Mouse (Mus musculus): ENCODE results near the gene Dcaf11.

The Dcaf11 gene

DNA sequence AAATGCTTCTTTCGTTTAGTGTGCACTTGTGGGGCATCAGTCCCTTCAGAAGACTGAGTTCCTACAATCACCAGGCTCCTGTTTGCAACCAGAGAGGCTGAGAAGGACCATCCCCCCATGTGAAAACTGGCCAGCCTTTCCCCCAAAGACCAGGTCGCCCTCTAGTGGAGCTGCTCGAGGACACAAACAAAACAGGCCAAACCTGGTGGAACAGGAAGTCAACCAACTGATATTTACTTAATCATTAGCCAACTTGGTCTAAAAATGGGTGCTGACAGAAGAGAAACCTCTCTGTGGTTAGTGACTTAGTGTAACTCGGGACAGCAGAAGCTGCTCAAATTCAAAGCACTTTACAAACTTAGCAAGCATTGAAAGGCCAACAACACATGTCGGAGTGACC, 2.8 kb upstream of the Dcaf11 start:
- peak; percentile 76 to 79 for DNase-seq (ENCODE audit: low spot score in 2 of 2)

GRCm38 (mm10) chr14:55557587-55557986, 2.2 kb upstream of the Dcaf11 start:
- no peak for DNase-seq (ENCODE audit: low spot score in 2 of 2)

DNA sequence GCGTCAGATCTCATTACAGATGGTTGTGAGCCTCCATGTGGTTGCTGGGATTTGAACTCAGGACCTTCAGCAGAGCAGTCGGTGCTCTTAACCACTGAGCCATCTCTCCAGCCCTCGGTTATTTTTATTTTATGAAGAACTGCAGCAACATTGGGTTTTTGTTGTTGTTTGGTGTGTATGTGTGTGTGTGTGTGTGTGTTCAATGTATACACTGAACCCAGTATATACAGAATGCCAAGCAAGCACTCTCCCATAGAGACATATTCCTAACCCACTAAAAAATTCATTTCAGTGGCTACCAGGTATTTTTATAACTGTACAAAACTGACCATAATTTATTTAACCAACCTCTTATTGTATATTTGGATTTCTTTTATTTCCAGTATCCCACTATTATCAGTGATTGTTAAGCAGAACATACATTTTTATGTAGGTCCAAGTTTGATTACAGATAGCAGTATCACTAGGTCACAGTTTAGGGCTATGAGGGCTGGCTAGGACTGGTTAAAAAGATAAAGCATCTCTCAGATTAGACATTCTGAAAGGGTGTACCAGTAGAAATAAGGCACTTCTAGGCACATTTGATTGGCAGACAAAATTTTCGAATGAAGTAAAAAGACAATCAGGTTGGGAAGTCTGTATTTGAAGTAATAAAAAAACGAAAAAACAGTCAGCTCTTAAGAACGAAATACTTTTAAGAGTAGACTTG, 912 bp upstream of the Dcaf11 start:
- no peak for DNase-seq (ENCODE audit: low spot score in 2 of 2)

DNA sequence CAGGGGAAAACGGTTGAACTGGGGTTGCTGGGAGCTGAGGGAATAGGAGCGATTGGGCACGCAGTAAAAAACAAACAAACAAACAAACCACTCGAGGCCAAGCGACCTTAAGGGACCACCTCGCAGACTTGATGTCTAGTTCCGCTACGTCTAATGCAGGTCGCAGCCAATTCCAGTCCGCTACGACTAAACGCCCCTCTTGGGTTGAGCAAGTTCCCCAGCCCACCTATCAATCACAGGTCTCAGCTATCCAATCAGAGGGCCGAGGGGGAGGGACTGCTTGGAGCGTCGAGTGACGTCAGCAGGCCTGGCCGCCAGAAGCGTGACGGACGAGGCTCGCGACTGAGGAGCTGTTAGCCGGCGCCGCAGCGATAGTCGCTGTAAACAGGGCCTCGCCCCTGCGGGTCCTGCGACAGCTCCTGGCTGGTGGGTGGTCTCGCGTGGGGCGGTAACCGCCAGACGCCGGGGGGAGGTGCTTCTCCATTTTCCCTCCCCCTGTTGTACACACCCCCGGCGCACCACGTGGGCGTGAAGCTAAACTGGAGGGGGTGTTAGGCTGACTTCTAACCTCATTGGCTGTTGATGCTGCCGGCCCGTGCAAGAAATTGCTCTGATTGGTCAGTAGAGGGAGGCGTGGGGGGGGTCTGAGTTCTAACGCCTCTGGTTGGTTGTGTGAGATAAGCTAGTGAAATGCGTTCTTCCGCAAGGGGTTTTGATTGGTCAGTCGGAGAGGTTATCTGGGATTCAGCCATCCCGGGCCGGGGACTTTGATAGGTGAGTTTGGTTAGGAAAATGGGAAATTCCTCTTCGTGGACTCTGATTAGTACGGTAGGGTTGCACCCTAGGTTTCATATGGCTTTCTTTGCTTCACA, 632 bp downstream of the Dcaf11 start, which contains the start of gene A730061H03Rik:
Gene A730061H03Rik (minus strand): TSS at position 205 of the 872 bp plus-strand sequence.
- DNase-seq (ENCODE audit: low spot score in 2 of 2) = peak; percentile 98 to 99

- DNase-seq (ENCODE audit: low spot score in 2 of 2) = no peak
Measured at GRCm38 (mm10) chr14:55561860-55562259, 2.1 kb downstream of the Dcaf11 start.

DNA sequence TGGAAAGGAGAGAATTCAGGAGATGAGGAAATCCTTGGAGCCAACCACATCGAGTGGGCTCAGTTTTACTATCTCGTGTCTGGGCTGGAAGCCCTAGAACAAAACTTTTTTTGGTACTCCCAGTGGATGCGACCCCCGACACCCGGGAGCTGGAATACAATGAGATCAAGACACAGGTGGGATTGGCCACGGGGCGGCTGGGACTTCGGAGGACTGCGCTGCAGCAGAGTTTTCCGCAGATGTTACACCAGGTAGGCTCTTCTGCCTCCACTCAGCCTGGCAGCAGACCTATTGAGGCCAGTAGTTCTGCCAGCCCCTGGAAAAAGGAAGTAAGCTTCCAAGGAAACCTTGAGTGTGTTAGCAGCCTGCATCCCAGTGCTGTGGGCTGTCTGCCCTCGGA, 3.4 kb downstream of the Dcaf11 start:
- DNase-seq (ENCODE audit: low spot score in 2 of 2) = no peak

DNA sequence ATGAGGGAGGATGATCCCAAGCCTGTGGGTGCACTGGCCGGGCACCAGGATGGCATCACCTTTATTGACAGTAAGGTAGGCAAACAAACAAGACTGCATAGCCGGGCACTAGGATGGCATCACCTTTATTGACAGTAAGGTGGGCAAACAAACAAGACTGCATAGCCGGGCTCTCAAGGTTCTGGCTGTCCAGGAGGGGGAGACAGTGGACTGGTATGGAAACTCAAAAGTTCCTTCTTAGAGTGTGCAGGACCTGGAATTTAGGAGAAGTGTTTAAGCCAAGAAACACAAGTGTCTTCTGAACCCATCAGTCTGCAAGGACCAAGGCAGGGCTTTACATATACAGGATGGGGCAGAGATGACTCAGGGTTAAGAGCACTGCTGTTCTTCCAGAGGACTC, 5.9 kb downstream of the Dcaf11 start:
- no peak for DNase-seq (ENCODE audit: low spot score in 2 of 2)

GRCm38 (mm10) chr14:55567496-55567895, 7.7 kb downstream of the Dcaf11 start:
- DNase-seq (ENCODE audit: low spot score in 2 of 2) = no peak

DNA sequence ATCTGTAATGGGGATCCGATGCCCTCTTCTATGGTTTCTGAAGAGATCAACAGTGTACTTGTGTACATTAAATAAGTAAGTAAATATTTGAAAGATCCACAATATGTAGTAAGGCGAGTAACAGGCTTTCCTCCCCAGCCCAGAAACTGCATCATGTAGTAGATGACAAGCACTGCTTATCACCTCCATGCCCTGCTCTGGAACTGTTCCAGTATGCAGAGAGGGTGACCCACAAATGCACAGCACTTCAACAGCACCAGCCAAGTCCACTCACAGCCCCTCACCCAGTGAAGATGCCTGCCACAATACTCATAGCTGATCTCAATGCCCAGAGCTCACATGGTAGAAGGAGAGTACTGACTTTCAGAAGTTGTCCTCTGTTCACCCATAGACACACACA, 10.8 kb downstream of the Dcaf11 start:
- DNase-seq (ENCODE audit: low spot score in 2 of 2) = no peak

GRCm38 (mm10) chr14:55571760-55572159, 12.0 kb downstream of the Dcaf11 start:
- DNase-seq (ENCODE audit: low spot score in 2 of 2) = no peak

DNA sequence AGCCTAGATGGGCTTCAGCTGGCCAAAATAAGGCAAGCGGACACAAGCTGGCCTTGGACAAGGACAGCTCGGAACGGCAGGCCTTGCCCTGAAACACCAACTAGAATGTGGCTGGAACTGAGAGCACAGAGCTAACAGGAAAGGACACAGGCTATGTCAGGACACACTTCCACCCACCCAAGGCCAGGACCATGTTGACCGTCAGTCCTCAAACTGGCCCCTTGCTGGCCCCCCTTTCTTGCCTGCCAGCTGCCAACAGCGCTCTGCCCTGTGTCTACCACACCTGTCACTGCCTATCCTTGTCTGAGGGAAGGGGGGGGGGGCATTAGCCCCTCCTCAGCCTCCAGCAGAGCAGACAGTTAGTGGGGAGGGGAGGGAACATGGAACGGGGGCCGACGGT, 15.5 kb downstream of the Dcaf11 start, which contains the start of gene Fitm1:
Gene Fitm1 (plus strand): TSS at position 316 of the 400 bp plus-strand sequence.
- peak; percentile 70 to 73 for DNase-seq (ENCODE audit: low spot score in 2 of 2)

DNA sequence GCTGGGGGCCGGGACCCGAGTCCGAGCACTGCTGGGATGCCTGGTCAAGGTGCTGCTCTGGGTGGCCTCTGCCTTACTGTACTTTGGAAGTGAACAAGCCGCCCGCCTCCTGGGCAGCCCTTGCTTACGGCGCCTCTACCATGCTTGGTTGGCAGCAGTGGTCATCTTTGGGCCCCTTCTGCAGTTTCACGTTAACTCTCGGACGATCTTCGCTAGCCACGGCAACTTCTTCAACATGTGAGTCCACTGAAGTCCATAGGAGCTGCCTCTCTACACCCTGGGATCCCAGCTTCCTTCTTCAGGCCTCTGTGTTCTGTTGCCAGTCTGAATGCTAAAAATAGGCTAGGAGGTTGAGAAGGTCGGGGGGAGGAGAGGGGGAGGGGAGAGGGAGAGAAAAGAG, 15.9 kb downstream of the Dcaf11 start:
- peak in 1 of 2 experiments; percentile 37 for DNase-seq (ENCODE audit: low spot score in 2 of 2)

DNA sequence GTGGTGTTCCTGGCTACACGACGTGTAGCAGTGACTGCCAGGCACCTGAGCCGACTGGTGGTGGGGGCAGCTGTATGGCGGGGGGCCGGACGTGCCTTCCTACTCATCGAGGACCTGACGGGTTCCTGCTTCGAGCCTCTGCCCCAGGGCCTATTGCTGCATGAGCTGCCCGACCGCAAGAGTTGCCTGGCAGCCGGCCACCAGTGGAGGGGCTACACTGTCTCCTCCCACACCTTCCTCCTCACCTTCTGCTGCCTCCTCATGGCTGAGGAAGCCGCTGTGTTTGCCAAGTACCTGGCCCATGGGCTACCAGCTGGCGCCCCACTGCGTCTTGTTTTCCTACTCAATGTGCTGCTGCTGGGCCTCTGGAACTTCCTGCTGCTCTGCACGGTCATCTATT, 16.6 kb downstream of the Dcaf11 start:
- DNase-seq (ENCODE audit: low spot score in 2 of 2) = no peak

GRCm38 (mm10) chr14:55577871-55578667, 18.3 kb downstream of the Dcaf11 start, which contains the start of gene Psme1:
TSS of gene Psme1 (plus strand) at chr14:55578123.
- peak; percentile 84 to 88 for DNase-seq (ENCODE audit: low spot score in 2 of 2)

DNA sequence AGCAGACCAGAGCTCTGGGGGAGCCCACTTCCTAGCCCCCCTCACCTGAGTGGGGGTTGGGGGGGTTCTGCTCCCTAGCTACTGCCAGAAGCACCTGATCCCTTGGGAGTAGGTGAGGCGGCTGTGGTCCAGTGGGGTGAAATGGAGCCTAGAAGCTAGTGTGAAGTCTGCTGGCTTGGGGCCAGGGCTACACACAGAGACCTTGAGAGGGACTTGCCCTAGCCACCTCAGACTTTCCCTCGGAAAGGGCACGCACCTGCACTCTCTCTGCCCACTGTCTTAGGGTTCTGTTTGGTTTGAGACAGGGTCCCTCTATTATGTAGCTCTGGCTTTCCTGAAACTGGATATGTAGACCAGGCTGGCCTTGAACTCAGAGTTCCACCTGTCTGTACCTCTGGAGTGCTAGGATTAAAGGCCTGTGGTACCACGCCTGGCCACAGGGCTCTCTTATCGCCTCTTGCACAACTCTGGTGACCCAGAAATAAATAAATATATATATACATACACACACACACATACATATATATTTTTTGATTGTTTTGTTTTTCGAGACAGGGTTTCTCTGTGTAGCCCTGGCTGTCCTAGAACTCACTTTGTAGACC, 19.0 kb downstream of the Dcaf11 start:
- DNase-seq (ENCODE audit: low spot score in 2 of 2) = peak in 1 of 2 experiments; percentile 70

DNA sequence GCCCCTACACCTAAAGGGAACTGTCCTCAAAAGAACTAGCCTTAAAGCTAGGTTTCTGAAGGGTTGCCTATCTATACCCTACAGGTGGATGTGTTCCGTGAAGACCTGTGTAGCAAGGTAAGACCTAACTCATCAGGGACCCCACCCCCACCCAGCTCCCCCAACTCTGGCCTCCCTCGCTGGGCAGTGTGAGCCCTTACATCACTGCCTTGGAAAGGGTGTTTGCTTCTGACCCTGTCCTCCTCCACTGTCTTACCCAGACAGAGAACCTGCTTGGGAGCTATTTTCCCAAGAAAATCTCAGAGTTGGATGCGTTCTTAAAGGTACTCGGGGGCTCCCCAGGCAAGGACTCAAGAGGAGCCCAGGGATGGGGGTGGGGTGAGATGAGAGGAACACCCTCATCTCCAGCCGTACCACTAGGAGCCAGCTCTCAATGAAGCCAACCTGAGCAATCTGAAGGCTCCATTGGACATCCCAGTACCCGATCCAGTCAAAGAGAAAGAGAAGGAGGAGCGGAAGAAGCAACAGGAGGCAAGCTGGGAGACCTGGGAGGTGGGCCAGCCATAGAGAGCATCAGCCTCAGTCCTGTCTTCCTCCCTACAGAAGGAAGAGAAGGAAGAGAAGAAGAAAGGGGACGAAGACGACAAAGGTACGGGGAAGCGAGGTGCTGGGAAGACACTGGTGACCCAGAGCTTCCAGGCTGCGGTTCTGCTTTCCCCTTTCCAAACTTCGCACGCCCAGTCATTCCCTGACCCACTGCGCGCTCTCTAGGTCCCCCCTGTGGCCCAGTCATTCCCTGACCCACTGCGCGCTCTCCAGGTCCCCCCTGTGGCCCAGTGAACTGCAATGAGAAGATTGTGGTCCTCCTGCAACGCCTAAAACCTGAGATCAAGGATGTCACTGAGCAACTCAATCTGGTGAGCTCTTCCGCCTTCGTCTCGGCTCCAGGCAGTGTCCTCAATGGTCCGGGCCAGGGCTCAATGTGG, 20.0 kb downstream of the Dcaf11 start:
- DNase-seq (ENCODE audit: low spot score in 2 of 2) = no peak

DNA sequence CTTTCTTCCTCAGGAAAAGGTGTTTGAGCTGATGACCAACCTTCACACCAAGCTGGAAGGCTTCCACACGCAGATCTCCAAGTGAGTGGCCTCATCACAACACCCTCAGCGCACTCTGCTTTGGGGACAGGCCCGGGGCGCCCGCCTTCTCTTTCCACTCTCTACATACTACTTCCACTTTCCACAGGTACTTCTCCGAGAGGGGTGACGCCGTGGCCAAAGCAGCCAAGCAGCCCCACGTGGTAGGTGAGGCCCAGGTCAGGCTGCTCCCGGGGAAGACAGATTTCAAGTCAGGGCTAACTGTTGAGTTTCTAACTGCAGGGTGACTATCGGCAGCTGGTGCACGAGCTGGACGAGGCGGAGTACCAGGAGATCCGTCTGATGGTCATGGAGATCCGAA, 20.9 kb downstream of the Dcaf11 start:
- no peak for DNase-seq (ENCODE audit: low spot score in 2 of 2)

GRCm38 (mm10) chr14:55581981-55582681, 22.3 kb downstream of the Dcaf11 start:
- DNase-seq (ENCODE audit: low spot score in 2 of 2) = no peak

GRCm38 (mm10) chr14:55584303-55584701, 24.5 kb downstream of the Dcaf11 start:
- DNase-seq (ENCODE audit: low spot score in 2 of 2) = no peak

Data from heart, adult 9 months (tissue).